Mouse (Mus musculus) lung, adult 2 months (tissue): ENCODE results near the gene Ppia. TPM values are rescaled to one million over a fixed set of nuclear protein-coding genes. Genes with fewer than 3 reads are reported as not detected.

Experiments used
- DNase-seq: peaks from one replicate; pipeline ENCODE4 v3.0.0; 2022
- H3K4me1 ChIP-seq: fragments of 200-500 bp; 2 replicates; pipeline ENCODE4 v1.6.1; 2011; ENCODE audit warnings: low read length; ENCODE audit not compliant: control insufficient read depth, insufficient read depth
- H3K4me3 ChIP-seq: fragments of 200-500 bp; replicated peaks from 2 replicates; pipeline ENCODE3; 2011; ENCODE audit warnings: low read depth, mild to moderate bottlenecking, control low read depth, low read length; ENCODE audit errors: extremely low read depth
- CTCF ChIP-seq: fragments of 200-500 bp; IDR thresholded peaks from 2 replicates; pipeline ENCODE4 v1.5.1; 2011; ENCODE audit warnings: mild to moderate bottlenecking, low read length, control low read depth; ENCODE audit not compliant: insufficient read depth
- POLR2A ChIP-seq: fragments of 200-500 bp; IDR thresholded peaks from 2 replicates; pipeline ENCODE4 v1.6.1; 2011; ENCODE audit warnings: low read depth, mild to moderate bottlenecking, control low read depth, low read length, borderline replicate concordance; ENCODE audit errors: extremely low read depth
- WGBS: fragments of 180-500 bp; shearing (Covaris S2); methylation state at CpG from one replicate; pipeline ENCODE4 v1.1.7; 2018; 5-methylcytosine and 5-hydroxymethylcytosine counted together
- polyA plus RNA-seq: library from polyadenylated mRNA; depleted of rRNA; stranded (reverse); fragments of >200 nt; gene quantifications from 2 replicates; pipeline ENCODE4 v1.2.3, GENCODE M21; 2012

Ppia gene
- polyA plus RNA-seq, 1 experiment: 532 TPM

GRCm38 (mm10) chr11:6420722-6421350 is 5.6 kb downstream of the Ppia start:
- 80% methylated on average over 2 of the region's 2 CpGs for WGBS
- no peak for DNase-seq
- no peak for TF ChIP-seq CTCF
- TF ChIP-seq POLR2A: no peak

GRCm38 (mm10) chr11:6430186-6430585 is 14.9 kb downstream of the Ppia start:
- H3K4me3 ChIP-seq: no peak overlapping the region

More at GRCm38 (mm10) chr11:6420722-6421350, 5.6 kb downstream of the Ppia start:
- Histone ChIP-seq H3K4me3 (no peak overlapping the region), H3K4me1 (no peaks in the 10 kb centered on the region)

GRCm38 (mm10) chr11:6436442-6436841 is 21.2 kb downstream of the Ppia start:
- Histone ChIP-seq H3K4me3 (no peak overlapping the region), H3K4me1 (no peaks in the 10 kb centered on the region)
- peak; percentile 81 for TF ChIP-seq CTCF
- no peak for TF ChIP-seq POLR2A
- WGBS: 74% methylated on average over 8 of the region's 8 CpGs
- DNase-seq: peak; percentile 44

More at GRCm38 (mm10) chr11:6430186-6430585, 14.9 kb downstream of the Ppia start:
- H3K4me1 ChIP-seq: no peaks in the 10 kb centered on the region
- no peak for TF ChIP-seq POLR2A
- 95% methylated on average over 7 of the region's 7 CpGs for whole genome bisulfite sequencing
- no peak for DNase-seq

GRCm38 (mm10) chr11:6437667-6438066 is 22.4 kb downstream of the Ppia start:
- no peaks in the 10 kb centered on the region for H3K4me1 ChIP-seq
- no peak for DNase-seq
- WGBS: 86% methylated on average over 2 of the region's 2 CpGs
- H3K4me3 ChIP-seq: no peak overlapping the region
- TF ChIP-seq CTCF (no peak), POLR2A (no peak)

GRCm38 (mm10) chr11:6440171-6440570 is 24.9 kb downstream of the Ppia start:
- TF ChIP-seq CTCF (no peak), POLR2A (no peak)
- Histone ChIP-seq H3K4me3 (no peak overlapping the region), H3K4me1 (peaks cover 6% of the 10 kb centered on the region; the same call in 1 of the 2 replicates)
- 97% methylated on average over 4 of the region's 4 CpGs for WGBS
- no peak for DNase-seq

GRCm38 (mm10) chr11:6442566-6442965 is 27.3 kb downstream of the Ppia start:
- no peak overlapping the region for H3K4me3 ChIP-seq
- WGBS: 91% methylated on average over 4 of the region's 4 CpGs
- no peak for DNase-seq
- TF ChIP-seq CTCF (no peak), POLR2A (no peak)
- peaks cover 6% of the 10 kb centered on the region; the same call in 1 of the 2 replicates for H3K4me1 ChIP-seq

GRCm38 (mm10) chr11:6443102-6443501 is 27.9 kb downstream of the Ppia start:
- Histone ChIP-seq H3K4me1 (peaks cover 6% of the 10 kb centered on the region; the same call in 1 of the 2 replicates), H3K4me3 (no peak overlapping the region)
- 38% methylated on average over 4 of the region's 4 CpGs for WGBS
- no peak for DNase-seq
- TF ChIP-seq CTCF (no peak), POLR2A (no peak)

GRCm38 (mm10) chr11:6443727-6444076 is 28.5 kb downstream of the Ppia start:
- DNase-seq: no peak
- H3K4me1 ChIP-seq: peaks cover 6% of the 10 kb centered on the region; the same call in 1 of the 2 replicates
- peak overlapping the region; percentile 96 for H3K4me3 ChIP-seq
- no peak for TF ChIP-seq POLR2A
- TF ChIP-seq CTCF: no peak
- WGBS: under 1% methylated on average over 10 of the region's 10 CpGs

- peak; percentile 99 for DNase-seq
- WGBS: under 1% methylated on average over 79 of the region's 80 CpGs
- Histone ChIP-seq H3K4me3 (peak within 1 kb of the TSS; percentile 96), H3K4me1 (peaks cover 6% of the 10 kb centered on the region; the same call in 1 of the 2 replicates)
- no peak for TF ChIP-seq CTCF
- peak; percentile 44; the same call in 1 of the 2 replicates for TF ChIP-seq POLR2A
These were observed 29.0 kb downstream of the Ppia start, which contains the start of gene H2afv for GRCm38 (mm10) chr11:6444077-6444853. H2afv (minus strand) TSS chr11:6444443.
